Mouse (Mus musculus) embryonic facial prominence, embryonic 11.5 days (tissue): ENCODE results near the gene Zfp472. TPM values are rescaled to one million over a fixed set of nuclear protein-coding genes. Genes with fewer than 3 reads are reported as not detected.

Source experiments
- ATAC-seq: fragments of 200-750 bp; cut with Nextera tagmentation; replicated peaks from 2 replicates; pipeline ENCODE4 v1.8.0; 2017; ENCODE audit warnings: low read depth; ENCODE audit not compliant: insufficient number of reproducible peaks, low FRiP score, low TSS enrichment
- DNase-seq: peaks from one replicate; pipeline ENCODE4 v3.0.0-alpha.2; 2015; ENCODE audit warnings: low spot score
- H3K27ac ChIP-seq: fragments of 300-500 bp; sonication (generic); replicated peaks from 2 replicates; pipeline ENCODE4 v1.5.1; 2014; ENCODE audit warnings: mild to moderate bottlenecking, low read depth, low read length, control low read depth
- H3K27me3 ChIP-seq: fragments of 300-500 bp; sonication (generic); 2 replicates; pipeline ENCODE4 v1.6.1; 2014; ENCODE audit warnings: mild to moderate bottlenecking, low read length, moderate library complexity, mixed read lengths; ENCODE audit not compliant: control insufficient read depth, insufficient read depth
- H3K36me3 ChIP-seq: fragments of 300-500 bp; sonication (generic); replicated peaks from 2 replicates; pipeline ENCODE4 v1.6.1; 2014; ENCODE audit warnings: low read depth, mild to moderate bottlenecking, low read length, moderate library complexity, mixed read lengths; ENCODE audit not compliant: control insufficient read depth, insufficient read depth
- H3K4me1 ChIP-seq: fragments of 300-500 bp; sonication (generic); 2 replicates; pipeline ENCODE4 v1.6.1; 2014; ENCODE audit warnings: low read length, mixed read lengths; ENCODE audit not compliant: control insufficient read depth, insufficient read depth
- H3K4me2 ChIP-seq: fragments of 300-500 bp; sonication (generic); 2 replicates; pipeline ENCODE4 v1.6.1; 2014; ENCODE audit warnings: low read depth, mild to moderate bottlenecking, control low read depth, low read length, moderate library complexity
- H3K4me3 ChIP-seq: fragments of 300-500 bp; sonication (generic); 2 replicates; pipeline ENCODE4 v1.5.1; 2014; ENCODE audit warnings: low read depth, low read length, control low read depth
- H3K9ac ChIP-seq: fragments of 300-500 bp; sonication (generic); replicated peaks from 2 replicates; pipeline ENCODE4 v1.6.1; 2014; ENCODE audit warnings: mild to moderate bottlenecking, control low read depth, low read length
- H3K9me3 ChIP-seq: fragments of 300-500 bp; sonication (generic); replicated peaks from 2 replicates; pipeline ENCODE4 v1.6.1; 2016; ENCODE audit warnings: mild to moderate bottlenecking, low read length, inconsistent platforms, mixed read lengths; ENCODE audit not compliant: control insufficient read depth
- WGBS: fragments of 180-500 bp; shearing (Covaris S2); extraction: QIAGEN DNeasy Blood & Tissue Kit; methylation state at CpG from one replicate; pipeline ENCODE4 v1.1.7; 2014; 5-methylcytosine and 5-hydroxymethylcytosine counted together
- polyA plus RNA-seq: library from polyadenylated mRNA; unstranded; fragments of >200 nt; fragmentation: Nextera tagmentation; extraction: Ambion mirVana; gene quantifications from 2 replicates; pipeline ENCODE4 v1.2.1, GENCODE M21; 2014

Zfp472 gene
- 15.5 and 16.2 TPM in 2 replicates for polyA plus RNA-seq

GRCm38 (mm10) chr17:32965623-32966290 lies at the start of gene Zfp472:
Gene Zfp472, plus strand, starts transcription at chr17:32965814.
- peak; percentile 99 for ATAC-seq

DNA sequence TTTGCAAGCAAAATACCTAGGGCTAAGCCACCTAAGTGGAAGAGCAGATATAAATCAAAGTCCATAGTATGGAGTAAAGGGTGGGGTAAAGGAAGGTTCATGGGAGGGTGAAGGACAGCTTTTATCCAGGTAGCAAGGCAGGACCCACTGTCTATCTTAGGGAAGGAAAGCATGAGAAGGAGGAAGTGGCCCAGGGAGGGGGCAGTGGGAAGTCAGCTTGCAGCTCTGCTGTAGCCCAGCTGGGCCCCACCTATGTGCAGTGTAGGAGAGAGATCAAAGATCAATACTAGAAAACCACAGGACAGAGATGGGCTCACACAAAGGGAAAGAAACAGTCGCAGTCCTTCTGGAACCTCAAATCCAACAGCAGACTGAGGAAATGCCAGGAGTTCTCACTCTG lies 49.5 kb upstream of the Zfp472 start:
- Histone ChIP-seq H3K4me2 (no peak overlapping the region), H3K9me3 (no peaks in the 10 kb centered on the region), H3K27me3 (no peaks in the 10 kb centered on the region), H3K4me3 (no peak overlapping the region), H3K9ac (no peak overlapping the region), H3K27ac (no peak overlapping the region), H3K4me1 (no peaks in the 10 kb centered on the region), H3K36me3 (no peaks in the 10 kb centered on the region)
- DNase-seq (no peak), ATAC-seq (no peak)
- 69% methylated on average over 1 of the region's 1 CpGs for WGBS

More at GRCm38 (mm10) chr17:32965623-32966290, at the start of gene Zfp472:
- under 1% methylated on average over 33 of the region's 33 CpGs for WGBS
- Histone ChIP-seq H3K4me2 (peak within 1 kb of the TSS; percentile 64), H3K4me1 (peaks cover 5% of the 10 kb centered on the region; the same call in 1 of the 2 replicates), H3K9ac (peak within 1 kb of the TSS; percentile 82), H3K9me3 (no peaks in the 10 kb centered on the region), H3K27me3 (no peaks in the 10 kb centered on the region), H3K36me3 (no peaks in the 10 kb centered on the region), H3K4me3 (peak within 1 kb of the TSS; percentile 74), H3K27ac (peak within 1 kb of the TSS; percentile 75)
- DNase-seq = peak; percentile 97

DNA sequence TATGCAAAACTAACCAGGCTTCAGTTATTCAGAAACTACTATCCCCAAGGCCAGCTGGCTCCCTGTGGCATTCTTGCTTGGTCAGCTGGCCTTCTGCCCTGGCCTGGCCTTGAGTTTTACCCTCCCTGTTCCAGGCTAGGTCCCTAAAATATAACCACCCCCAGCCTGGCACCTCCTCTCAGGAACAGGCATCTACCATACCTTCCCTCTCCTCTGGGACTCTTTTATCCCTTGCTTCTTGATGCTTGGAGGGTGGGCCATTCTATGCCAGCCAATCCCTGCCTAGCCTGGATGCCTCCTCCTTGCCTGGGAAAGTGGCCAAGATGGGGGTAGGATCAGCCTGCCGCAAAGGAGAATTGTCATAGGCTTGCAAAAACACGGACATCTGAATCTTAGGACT lies 48.5 kb upstream of the Zfp472 start, which contains the start of gene Cyp4f14:
TSS of gene Cyp4f14 (minus strand) at position 212 of the 400 bp plus-strand sequence.
- Histone ChIP-seq H3K27ac (no peak within 1 kb of the TSS), H3K4me3 (no peak within 1 kb of the TSS), H3K4me1 (no peaks in the 10 kb centered on the region), H3K9ac (no peak within 1 kb of the TSS), H3K27me3 (no peaks in the 10 kb centered on the region), H3K36me3 (no peaks in the 10 kb centered on the region), H3K4me2 (no peak within 1 kb of the TSS), H3K9me3 (no peaks in the 10 kb centered on the region)
- 72% methylated on average over 2 of the region's 2 CpGs for WGBS
- ATAC-seq = no peak
- DNase-seq = no peak

DNA sequence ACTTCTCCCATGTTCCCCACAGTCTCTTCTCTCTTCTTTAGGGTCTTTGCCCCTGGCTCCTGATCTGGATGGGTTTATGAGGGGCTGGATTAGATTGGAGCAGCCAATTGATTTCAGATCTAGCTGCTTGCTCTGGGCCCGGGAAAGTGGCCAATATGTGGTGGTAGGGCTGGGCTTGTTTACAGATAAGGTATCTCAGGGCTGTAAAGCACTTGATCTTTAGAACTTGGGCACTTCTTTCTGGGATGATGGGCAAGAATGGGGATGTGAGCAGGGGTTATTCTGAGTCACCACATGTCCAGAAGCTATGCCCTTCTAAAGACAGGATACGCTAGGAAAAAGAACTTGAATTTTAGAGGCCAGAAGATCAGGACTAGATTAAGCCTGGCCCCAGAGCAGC lies 46.5 kb upstream of the Zfp472 start:
- DNase-seq (no peak), ATAC-seq (no peak)
- H3K4me3 ChIP-seq = no peak overlapping the region
- H3K9me3 ChIP-seq = no peaks in the 10 kb centered on the region
- WGBS = 88% methylated on average over 2 of the region's 2 CpGs
- no peaks in the 10 kb centered on the region for H3K36me3 ChIP-seq
- H3K27ac ChIP-seq = no peak overlapping the region
- H3K4me1 ChIP-seq = no peaks in the 10 kb centered on the region
- no peaks in the 10 kb centered on the region for H3K27me3 ChIP-seq
- no peak overlapping the region for H3K9ac ChIP-seq
- no peak overlapping the region for H3K4me2 ChIP-seq

GRCm38 (mm10) chr17:32923681-32924080 lies 41.9 kb upstream of the Zfp472 start:
- Histone ChIP-seq H3K36me3 (no peaks in the 10 kb centered on the region), H3K9ac (no peak overlapping the region), H3K4me3 (no peak overlapping the region), H3K27ac (no peak overlapping the region), H3K9me3 (no peaks in the 10 kb centered on the region), H3K4me1 (no peaks in the 10 kb centered on the region), H3K27me3 (no peaks in the 10 kb centered on the region), H3K4me2 (no peak overlapping the region)
- WGBS = 97% methylated on average over 1 of the region's 1 CpGs
- ATAC-seq (no peak), DNase-seq (no peak)

- Histone ChIP-seq H3K9ac (peak overlapping the region; percentile 69), H3K9me3 (no peaks in the 10 kb centered on the region), H3K27me3 (no peaks in the 10 kb centered on the region), H3K4me2 (peak overlapping the region; percentile 68), H3K27ac (no peak overlapping the region), H3K4me1 (no peaks in the 10 kb centered on the region), H3K36me3 (no peaks in the 10 kb centered on the region), H3K4me3 (peak overlapping the region; percentile 42)
- peak; percentile 95 for ATAC-seq
- WGBS = 15% methylated on average over 31 of the region's 32 CpGs
- DNase-seq = peak; percentile 82
Observed at GRCm38 (mm10) chr17:32924658-32925312, 40.8 kb upstream of the Zfp472 start.

DNA sequence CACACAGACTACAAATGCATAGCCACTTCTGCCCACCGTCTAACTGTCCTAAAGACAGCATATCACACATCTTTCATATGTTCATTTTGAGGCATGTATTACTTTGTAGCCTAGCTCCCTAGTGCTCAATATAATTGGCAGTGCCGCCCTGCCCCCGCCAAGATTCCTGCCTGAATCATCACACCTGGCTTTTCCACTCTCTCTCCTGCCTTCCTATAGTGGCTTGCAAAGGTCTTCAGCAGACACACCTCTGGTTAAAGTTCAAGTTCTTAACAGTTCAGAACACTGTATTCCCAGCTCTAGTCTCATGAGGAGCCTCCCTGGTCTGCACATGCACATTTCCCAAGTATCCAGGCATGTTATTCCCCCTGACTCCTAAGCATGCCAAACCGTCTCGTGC lies 37.8 kb upstream of the Zfp472 start:
- Histone ChIP-seq H3K4me3 (no peak overlapping the region), H3K27me3 (no peaks in the 10 kb centered on the region), H3K36me3 (no peaks in the 10 kb centered on the region), H3K9me3 (no peaks in the 10 kb centered on the region), H3K4me2 (no peak overlapping the region), H3K9ac (no peak overlapping the region), H3K4me1 (no peaks in the 10 kb centered on the region), H3K27ac (no peak overlapping the region)
- DNase-seq = no peak
- 75% methylated on average over 5 of the region's 5 CpGs for WGBS
- no peak for ATAC-seq

GRCm38 (mm10) chr17:32939831-32940230 lies 25.8 kb upstream of the Zfp472 start:
- DNase-seq = no peak
- H3K9ac ChIP-seq = no peak overlapping the region
- H3K36me3 ChIP-seq = no peaks in the 10 kb centered on the region
- no peaks in the 10 kb centered on the region for H3K27me3 ChIP-seq
- no peaks in the 10 kb centered on the region for H3K4me1 ChIP-seq
- H3K4me3 ChIP-seq = no peak overlapping the region
- H3K27ac ChIP-seq = no peak overlapping the region
- H3K9me3 ChIP-seq = no peaks in the 10 kb centered on the region
- H3K4me2 ChIP-seq = no peak overlapping the region
- 73% methylated on average over 4 of the region's 4 CpGs for WGBS
- ATAC-seq = no peak
